Mouse (Mus musculus) limb, embryonic 14.5 days (tissue): ENCODE data around the gene Bcl2. TPM values are rescaled to one million over a fixed set of nuclear protein-coding genes. Genes with fewer than 3 reads are reported as not detected.

Source experiments
- ATAC-seq: fragments of 200-750 bp; cut with Nextera tagmentation; 2 replicates; pipeline ENCODE4 v1.8.0; 2017; ENCODE audit warnings: low read depth, moderate number of reproducible peaks, moderate TSS enrichment; ENCODE audit not compliant: low FRiP score
- DNase-seq: peaks from one replicate; pipeline ENCODE4 v3.0.0-alpha.2; 2015; ENCODE audit warnings: low spot score
- H3K27ac ChIP-seq: fragments of 300-500 bp; sonication (generic); replicated peaks from 2 replicates; pipeline ENCODE4 v1.5.1; 2014; ENCODE audit warnings: low read depth, mild to moderate bottlenecking, low read length, moderate library complexity, mixed read lengths
- H3K27me3 ChIP-seq: fragments of 300-500 bp; sonication (generic); 2 replicates; pipeline ENCODE4 v1.6.1; 2014; ENCODE audit warnings: low read length, mixed read lengths; ENCODE audit not compliant: control insufficient read depth, insufficient read depth
- H3K36me3 ChIP-seq: fragments of 300-500 bp; sonication (generic); 2 replicates; pipeline ENCODE4 v1.6.1; 2014; ENCODE audit warnings: mild to moderate bottlenecking, low read length, moderate library complexity, mixed read lengths; ENCODE audit not compliant: control insufficient read depth, insufficient read depth
- H3K4me1 ChIP-seq: fragments of 300-500 bp; sonication (generic); 2 replicates; pipeline ENCODE4 v1.6.1; 2014; ENCODE audit warnings: antibody characterized with exemption, low read length, mixed read lengths; ENCODE audit not compliant: control insufficient read depth, insufficient read depth
- H3K4me2 ChIP-seq: fragments of 300-500 bp; sonication (generic); replicated peaks from 2 replicates; pipeline ENCODE4 v1.6.1; 2014; ENCODE audit warnings: low read depth, mild to moderate bottlenecking, low read length, moderate library complexity; ENCODE audit not compliant: severe bottlenecking
- H3K4me3 ChIP-seq: fragments of 300-500 bp; sonication (generic); replicated peaks from 2 replicates; pipeline ENCODE4 v1.5.1; 2014; ENCODE audit warnings: low read length
- H3K9ac ChIP-seq: fragments of 300-500 bp; sonication (generic); 2 replicates; pipeline ENCODE4 v1.6.1; 2014; ENCODE audit warnings: mild to moderate bottlenecking, low read depth, low read length, moderate library complexity; ENCODE audit not compliant: severe bottlenecking
- H3K9me3 ChIP-seq: fragments of 300-500 bp; sonication (generic); 2 replicates; pipeline ENCODE4 v1.6.1; 2016; ENCODE audit warnings: low read length; ENCODE audit not compliant: control insufficient read depth
- POLR2A ChIP-seq: fragments of 200-500 bp; IDR thresholded peaks from 2 replicates; pipeline ENCODE4 v1.8.0; 2012; ENCODE audit warnings: inconsistent platforms, mild to moderate bottlenecking, moderate library complexity, borderline replicate concordance; ENCODE audit not compliant: insufficient read depth, insufficient read length; ENCODE audit errors: extremely low read depth
- WGBS: fragments of 180-500 bp; shearing (Covaris S2); extraction: QIAGEN DNeasy Blood & Tissue Kit; methylation state at CpG from one replicate; pipeline ENCODE4 v1.1.7; 2014; 5-methylcytosine and 5-hydroxymethylcytosine counted together
- polyA plus RNA-seq, 2 experiments: library from polyadenylated mRNA; depleted of rRNA in 1 of 2; stranded (reverse) in 1 of 2; unstranded in 1 of 2; fragments of >200 nt; fragmentation: Nextera tagmentation in 1 of 2; extraction: Ambion mirVana in 1 of 2; gene quantifications; 2 replicates each; pipeline versions ENCODE4 v1.2.1 to v1.2.3; 2012 to 2014

Bcl2 gene
- polyA plus RNA-seq, 2 experiments: 8.0 to 15.7 TPM

- H3K9me3 ChIP-seq: no peaks in the 10 kb centered on the region
- no peak overlapping the region for H3K4me3 ChIP-seq
- no peak overlapping the region for H3K9ac ChIP-seq
- WGBS: 79% methylated on average over 5 of the region's 5 CpGs
- H3K4me1 ChIP-seq: peaks cover 39% of the 10 kb centered on the region
- DNase-seq (no peak), ATAC-seq (no peak)
- H3K36me3 ChIP-seq: no peaks in the 10 kb centered on the region
- H3K27ac ChIP-seq: no peak overlapping the region
- no peak for TF ChIP-seq POLR2A
- H3K27me3 ChIP-seq: no peaks in the 10 kb centered on the region
- no peak overlapping the region for H3K4me2 ChIP-seq
These were observed 107.1 kb downstream of the Bcl2 start for GRCm38 (mm10) chr1:106606951-106607350.

- Histone ChIP-seq H3K27ac (no peak overlapping the region), H3K4me1 (peaks cover 36% of the 10 kb centered on the region)
- WGBS: 66% methylated on average over 4 of the region's 4 CpGs
These were observed 110.7 kb downstream of the Bcl2 start for GRCm38 (mm10) chr1:106603406-106603805.

GRCm38 (mm10) chr1:106602941-106603340 is 111.1 kb downstream of the Bcl2 start:
- ATAC-seq: no peak
- Histone ChIP-seq H3K27ac (no peak overlapping the region), H3K9me3 (no peaks in the 10 kb centered on the region), H3K4me1 (peaks cover 34% of the 10 kb centered on the region), H3K4me2 (no peak overlapping the region), H3K4me3 (no peak overlapping the region), H3K27me3 (no peaks in the 10 kb centered on the region), H3K9ac (no peak overlapping the region), H3K36me3 (no peaks in the 10 kb centered on the region)
- 17% methylated on average over 6 of the region's 6 CpGs for WGBS
- TF ChIP-seq POLR2A: no peak
- no peak for DNase-seq

More at GRCm38 (mm10) chr1:106603406-106603805, 110.7 kb downstream of the Bcl2 start:
- Histone ChIP-seq H3K9ac (no peak overlapping the region), H3K27me3 (no peaks in the 10 kb centered on the region), H3K4me2 (no peak overlapping the region), H3K36me3 (no peaks in the 10 kb centered on the region), H3K9me3 (no peaks in the 10 kb centered on the region), H3K4me3 (no peak overlapping the region)
- ATAC-seq: no peak
- TF ChIP-seq POLR2A: no peak
- DNase-seq: no peak

GRCm38 (mm10) chr1:106602536-106602935 is 111.5 kb downstream of the Bcl2 start:
- no peak for ATAC-seq

GRCm38 (mm10) chr1:106601247-106601646 is 112.8 kb downstream of the Bcl2 start:
- Histone ChIP-seq H3K27ac (no peak overlapping the region), H3K4me2 (no peak overlapping the region), H3K4me3 (no peak overlapping the region), H3K9ac (no peak overlapping the region), H3K27me3 (no peaks in the 10 kb centered on the region), H3K4me1 (peaks cover 41% of the 10 kb centered on the region), H3K9me3 (no peaks in the 10 kb centered on the region), H3K36me3 (no peaks in the 10 kb centered on the region)
- WGBS: 89% methylated on average over 4 of the region's 4 CpGs
- TF ChIP-seq POLR2A: no peak
- no peak for ATAC-seq
- DNase-seq: no peak

More at GRCm38 (mm10) chr1:106602536-106602935, 111.5 kb downstream of the Bcl2 start:
- H3K9me3 ChIP-seq: no peaks in the 10 kb centered on the region
- no peak overlapping the region for H3K4me2 ChIP-seq
- DNase-seq: no peak
- H3K9ac ChIP-seq: no peak overlapping the region
- TF ChIP-seq POLR2A: no peak
- H3K27me3 ChIP-seq: no peaks in the 10 kb centered on the region
- H3K27ac ChIP-seq: no peak overlapping the region
- no peaks in the 10 kb centered on the region for H3K36me3 ChIP-seq
- WGBS: 20% methylated on average over 5 of the region's 5 CpGs
- H3K4me1 ChIP-seq: peaks cover 35% of the 10 kb centered on the region
- H3K4me3 ChIP-seq: no peak overlapping the region

GRCm38 (mm10) chr1:106600841-106601240 is 113.2 kb downstream of the Bcl2 start:
- no peak for DNase-seq
- 75% methylated on average over 5 of the region's 5 CpGs for WGBS
- ATAC-seq: no peak

More at GRCm38 (mm10) chr1:106600841-106601240, 113.2 kb downstream of the Bcl2 start:
- Histone ChIP-seq H3K4me2 (no peak overlapping the region), H3K27ac (no peak overlapping the region), H3K9me3 (no peaks in the 10 kb centered on the region), H3K27me3 (no peaks in the 10 kb centered on the region), H3K4me3 (no peak overlapping the region), H3K9ac (no peak overlapping the region), H3K4me1 (peaks cover 41% of the 10 kb centered on the region), H3K36me3 (no peaks in the 10 kb centered on the region)
- no peak for TF ChIP-seq POLR2A
